Mouse (Mus musculus) megakaryocyte, embryonic 14.5 days (primary cell): ENCODE measurements around the gene Ccdc24. TPM values are rescaled to one million over a fixed set of nuclear protein-coding genes. Genes with fewer than 3 reads are reported as not detected.

Source experiments
- H3K27me3 ChIP-seq: replicated peaks from 2 replicates; pipeline ENCODE3; 2012; ENCODE audit warnings: inconsistent platforms
- H3K36me3 ChIP-seq: replicated peaks from 2 replicates; pipeline ENCODE3; 2012; ENCODE audit warnings: low read length, inconsistent platforms, mixed read lengths
- H3K4me1 ChIP-seq: 2 replicates; pipeline ENCODE4 v1.6.1; 2012; ENCODE audit warnings: inconsistent platforms
- H3K4me3 ChIP-seq: replicated peaks from 2 replicates; pipeline ENCODE3; 2012; ENCODE audit warnings: moderate library complexity, mild to moderate bottlenecking, inconsistent platforms
- H3K9me3 ChIP-seq: 2 replicates; pipeline ENCODE4 v1.6.1; 2012; ENCODE audit warnings: inconsistent platforms
- FLI1 ChIP-seq: IDR thresholded peaks from 2 replicates; pipeline ENCODE4 v1.6.1; 2012; ENCODE audit warnings: low read length, inconsistent platforms, mixed read lengths
- GATA1 ChIP-seq: IDR thresholded peaks from 3 replicates; pipeline ENCODE4 v1.6.1; 2012; ENCODE audit warnings: mixed read lengths, low read length, inconsistent platforms, borderline replicate concordance
- polyA plus RNA-seq: library from polyadenylated mRNA; stranded (reverse); fragments of >175 nt; gene quantifications from 2 replicates; pipeline ENCODE4 v1.2.3, GENCODE M21; 2012; ENCODE audit warnings: low replicate concordance; ENCODE audit not compliant: insufficient read depth

Gene Ccdc24
- not detected in 2 replicates for polyA plus RNA-seq

DNA sequence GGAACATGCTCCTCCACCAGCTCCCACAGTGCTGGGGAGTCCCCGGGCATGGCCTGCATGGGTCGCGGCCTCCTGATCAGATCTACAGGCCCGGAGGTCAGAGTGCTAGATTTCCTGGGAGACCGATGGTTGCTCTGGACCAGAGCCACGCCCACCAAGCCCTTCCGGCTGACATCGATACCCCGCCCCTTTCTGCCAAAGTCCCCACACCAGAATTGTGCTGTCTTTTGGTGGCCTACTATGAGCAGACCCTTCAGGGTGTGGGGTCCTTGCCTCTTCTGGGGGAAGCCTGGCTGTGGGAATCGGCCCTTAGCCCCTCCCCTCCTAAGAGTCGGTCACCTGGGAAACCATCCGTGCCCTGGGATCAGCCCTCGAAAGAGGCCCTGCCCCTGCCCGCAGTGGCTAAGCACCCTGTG is at the start of gene Ccdc24:
TSS of gene Ccdc24 (minus strand) at position 87 of the 416 bp plus-strand sequence.
- Histone ChIP-seq H3K4me1 (peaks cover 15% of the 10 kb centered on the region), H3K27me3 (peaks cover 83% of the 10 kb centered on the region), H3K4me3 (peak within 1 kb of the TSS; percentile 26), H3K36me3 (no peaks in the 10 kb centered on the region), H3K9me3 (no peaks in the 10 kb centered on the region)
- TF ChIP-seq FLI1: no peak
- TF ChIP-seq GATA1: no peak

DNA sequence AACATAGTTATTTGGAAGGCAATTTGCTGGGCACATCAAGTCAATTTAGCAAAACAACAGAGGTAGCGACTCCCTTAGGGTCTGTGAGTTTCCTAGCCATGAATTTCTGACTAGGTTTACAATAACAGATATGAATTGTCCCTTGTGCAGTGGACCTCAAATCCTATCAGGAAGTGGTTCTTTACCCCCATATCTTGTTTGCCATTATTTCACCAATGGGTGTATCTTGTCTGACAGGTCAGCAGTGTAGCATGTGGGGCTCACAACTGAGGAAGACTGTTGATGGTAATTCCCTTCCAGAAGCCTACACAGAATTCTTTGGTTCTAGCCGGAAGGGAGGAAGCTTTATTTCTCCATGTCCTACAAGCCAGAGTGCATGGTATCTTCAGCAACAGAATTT is 49.0 kb upstream of the Ccdc24 start:
- peaks cover 18% of the 10 kb centered on the region for H3K27me3 ChIP-seq
- H3K9me3 ChIP-seq: 0 out of 2 replicates have a peak, but pooled peaks cover 3% of the 10 kb centered on the region
- H3K4me3 ChIP-seq: no peak overlapping the region
- TF ChIP-seq GATA1 (no peak), FLI1 (no peak)
- no peaks in the 10 kb centered on the region for H3K36me3 ChIP-seq
- H3K4me1 ChIP-seq: peaks cover 86% of the 10 kb centered on the region

- no peak overlapping the region for H3K4me3 ChIP-seq
- peaks cover 78% of the 10 kb centered on the region for H3K4me1 ChIP-seq
- TF ChIP-seq FLI1 (no peak), GATA1 (no peak)
- no peaks in the 10 kb centered on the region for H3K9me3 ChIP-seq
- peaks cover 6% of the 10 kb centered on the region for H3K27me3 ChIP-seq
- H3K36me3 ChIP-seq: no peaks in the 10 kb centered on the region
Measured at GRCm38 (mm10) chr4:117918762-117919161, 46.4 kb upstream of the Ccdc24 start.

- no peaks in the 10 kb centered on the region for H3K9me3 ChIP-seq
- H3K36me3 ChIP-seq: no peaks in the 10 kb centered on the region
- H3K4me3 ChIP-seq: no peak overlapping the region
- TF ChIP-seq FLI1 (no peak), GATA1 (no peak)
- peaks cover 78% of the 10 kb centered on the region for H3K4me1 ChIP-seq
- peaks cover 6% of the 10 kb centered on the region for H3K27me3 ChIP-seq
Measured at GRCm38 (mm10) chr4:117918261-117918660, 45.9 kb upstream of the Ccdc24 start.

DNA sequence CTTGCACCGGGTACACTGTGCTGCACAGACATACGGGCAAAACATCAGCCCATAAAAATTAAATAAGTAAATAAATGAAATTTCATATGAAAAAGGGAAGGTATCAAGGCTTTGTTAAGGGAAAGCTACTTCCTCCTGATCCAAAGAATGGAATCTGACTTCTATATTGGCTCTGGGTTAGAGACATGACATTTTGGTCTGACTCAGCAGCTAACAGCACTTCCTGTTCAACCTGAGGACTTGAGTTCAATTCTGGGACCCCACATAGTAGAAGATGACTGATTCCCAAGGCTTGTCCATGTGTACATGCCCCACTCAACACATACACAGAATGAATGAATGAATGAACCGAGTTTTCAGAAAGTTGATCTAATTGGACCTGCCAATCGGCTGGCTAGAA is 45.5 kb upstream of the Ccdc24 start:
- no peaks in the 10 kb centered on the region for H3K9me3 ChIP-seq
- TF ChIP-seq GATA1 (no peak), FLI1 (no peak)
- H3K4me3 ChIP-seq: no peak overlapping the region
- H3K36me3 ChIP-seq: peaks cover 3% of the 10 kb centered on the region
- peaks cover 2% of the 10 kb centered on the region for H3K27me3 ChIP-seq
- H3K4me1 ChIP-seq: peaks cover 78% of the 10 kb centered on the region

DNA sequence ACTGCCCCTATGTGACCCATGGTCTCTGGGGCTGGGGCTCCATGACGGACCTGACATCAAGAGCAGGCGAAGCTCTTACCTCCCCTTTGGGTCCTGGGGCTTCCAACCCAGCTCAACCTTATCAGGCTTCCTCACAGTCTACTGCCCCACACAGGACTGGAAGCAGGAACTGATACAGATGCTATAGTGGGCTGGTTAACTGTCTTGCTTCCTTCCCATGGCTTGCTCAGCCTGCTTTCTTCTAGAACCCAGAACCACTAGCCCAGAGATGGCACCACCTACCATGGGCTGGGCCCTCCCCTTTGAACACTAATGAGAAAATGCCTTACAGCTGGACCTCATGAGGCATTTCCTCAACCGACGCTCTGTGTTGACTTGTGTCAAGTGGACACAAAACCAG is 45.0 kb upstream of the Ccdc24 start:
- Histone ChIP-seq H3K27me3 (no peaks in the 10 kb centered on the region), H3K36me3 (peaks cover 7% of the 10 kb centered on the region), H3K4me3 (peak overlapping the region; percentile 46), H3K9me3 (no peaks in the 10 kb centered on the region), H3K4me1 (peaks cover 78% of the 10 kb centered on the region)
- TF ChIP-seq GATA1 (no peak), FLI1 (no peak)

- H3K27me3 ChIP-seq: no peaks in the 10 kb centered on the region
- peaks cover 17% of the 10 kb centered on the region for H3K36me3 ChIP-seq
- peaks cover 78% of the 10 kb centered on the region for H3K4me1 ChIP-seq
- no peak for TF ChIP-seq FLI1
- TF ChIP-seq GATA1: no peak
- H3K9me3 ChIP-seq: no peaks in the 10 kb centered on the region
- peak overlapping the region; percentile 70 for H3K4me3 ChIP-seq
Measured at GRCm38 (mm10) chr4:117916386-117916785, 44.0 kb upstream of the Ccdc24 start.

DNA sequence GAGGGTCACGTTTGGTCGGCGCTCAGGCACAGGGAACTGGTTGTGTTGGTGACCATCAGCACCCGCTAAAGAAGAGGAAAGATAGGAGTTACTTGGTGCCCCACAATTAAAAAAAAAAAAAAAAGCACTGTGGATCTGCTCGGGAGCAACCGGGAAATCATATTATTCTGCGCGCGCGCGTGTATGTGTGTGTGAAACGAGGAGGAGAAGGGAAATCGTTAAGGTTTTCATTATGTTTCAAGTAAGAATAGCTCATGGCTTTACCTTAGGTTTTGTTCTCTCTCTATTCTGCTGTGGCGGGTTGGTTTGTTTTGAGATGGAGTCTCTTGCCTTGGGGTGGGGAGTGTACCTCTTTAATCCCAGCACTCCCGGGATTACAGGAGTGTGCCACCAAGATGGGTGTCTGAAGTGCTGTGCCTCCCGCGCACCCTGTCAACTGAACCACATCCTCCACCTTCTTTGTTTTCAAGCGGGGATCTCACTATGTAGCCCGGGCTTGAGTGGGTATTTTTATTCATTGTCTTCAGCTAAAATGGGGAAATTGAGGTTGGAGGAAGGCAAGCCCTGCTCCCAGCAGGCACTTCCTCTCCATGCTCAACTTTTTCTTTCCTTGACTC is 43.2 kb upstream of the Ccdc24 start:
- H3K9me3 ChIP-seq: no peaks in the 10 kb centered on the region
- TF ChIP-seq FLI1: no peak
- no peak for TF ChIP-seq GATA1
- H3K36me3 ChIP-seq: peaks cover 24% of the 10 kb centered on the region
- H3K4me1 ChIP-seq: peaks cover 75% of the 10 kb centered on the region
- H3K4me3 ChIP-seq: peak overlapping the region; percentile 98
- H3K27me3 ChIP-seq: no peaks in the 10 kb centered on the region

GRCm38 (mm10) chr4:117914591-117915442 is 42.5 kb upstream of the Ccdc24 start, which contains the start of gene Ipo13:
Ipo13 (minus strand) TSS chr4:117914999.
- peaks cover 29% of the 10 kb centered on the region for H3K36me3 ChIP-seq
- peaks cover 79% of the 10 kb centered on the region for H3K4me1 ChIP-seq
- H3K4me3 ChIP-seq: peak within 1 kb of the TSS; percentile 98
- no peaks in the 10 kb centered on the region for H3K27me3 ChIP-seq
- no peak for TF ChIP-seq GATA1
- TF ChIP-seq FLI1: no peak
- H3K9me3 ChIP-seq: no peaks in the 10 kb centered on the region

GRCm38 (mm10) chr4:117914031-117914430 is 41.7 kb upstream of the Ccdc24 start:
- H3K4me1 ChIP-seq: peaks cover 81% of the 10 kb centered on the region
- peaks cover 35% of the 10 kb centered on the region for H3K36me3 ChIP-seq
- H3K4me3 ChIP-seq: peak overlapping the region; percentile 98
- TF ChIP-seq FLI1: no peak
- no peak for TF ChIP-seq GATA1
- H3K9me3 ChIP-seq: no peaks in the 10 kb centered on the region
- no peaks in the 10 kb centered on the region for H3K27me3 ChIP-seq
